Mouse (Mus musculus) thymus, postnatal 36 days (tissue): ENCODE measurements around the gene Rhag.
A peak's percentile ranks its signal among the peaks of the same experiment; 100 is the strongest.

Experiments
- DNase-seq, 2 experiments: peaks; one replicate each; pipeline ENCODE4 v3.0.0; 2022; ENCODE audit warnings: mixed read lengths in 2 of 2

Gene Rhag

DNA sequence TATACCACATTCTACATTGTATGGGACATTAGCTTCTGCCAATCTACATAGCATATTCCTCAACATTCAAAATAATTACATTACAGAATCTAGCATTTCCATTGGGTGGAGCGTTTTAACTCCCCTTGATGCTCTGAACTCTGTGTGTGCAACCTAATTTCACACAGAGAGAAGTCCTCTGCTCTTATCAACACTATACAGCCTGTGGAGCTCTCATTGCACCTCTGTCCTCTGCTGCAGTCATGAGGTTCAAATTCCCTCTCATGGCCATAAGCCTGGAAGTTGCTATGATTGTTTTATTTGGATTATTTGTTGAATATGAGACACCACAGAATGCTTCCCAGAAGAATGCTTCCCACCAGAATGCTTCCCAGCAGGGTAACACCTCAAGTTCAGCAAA lies at the start of gene Rhag:
Gene Rhag (plus strand): TSS at position 193 of the 400 bp plus-strand sequence.
- DNase-seq, result no peak

DNA sequence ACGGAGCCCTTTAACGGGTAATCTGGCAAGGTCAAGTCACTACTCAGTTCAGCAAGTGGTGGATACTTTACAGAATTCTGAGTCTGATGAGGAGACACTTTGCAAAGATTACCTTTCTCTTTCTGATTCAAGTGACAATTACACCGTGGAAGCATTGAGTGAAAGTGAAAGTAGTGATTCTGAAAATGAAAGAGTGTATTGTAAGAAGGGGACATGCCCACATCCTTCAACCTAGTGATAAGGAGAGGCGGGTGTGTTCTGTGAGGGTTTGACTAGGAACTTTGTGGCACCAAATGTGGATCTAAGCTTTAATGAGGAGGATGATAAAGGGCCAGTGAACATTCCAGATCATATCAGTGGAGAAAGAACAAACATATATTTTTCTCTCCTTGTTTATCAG lies 47.3 kb upstream of the Rhag start:
- DNase-seq, result no peak

DNA sequence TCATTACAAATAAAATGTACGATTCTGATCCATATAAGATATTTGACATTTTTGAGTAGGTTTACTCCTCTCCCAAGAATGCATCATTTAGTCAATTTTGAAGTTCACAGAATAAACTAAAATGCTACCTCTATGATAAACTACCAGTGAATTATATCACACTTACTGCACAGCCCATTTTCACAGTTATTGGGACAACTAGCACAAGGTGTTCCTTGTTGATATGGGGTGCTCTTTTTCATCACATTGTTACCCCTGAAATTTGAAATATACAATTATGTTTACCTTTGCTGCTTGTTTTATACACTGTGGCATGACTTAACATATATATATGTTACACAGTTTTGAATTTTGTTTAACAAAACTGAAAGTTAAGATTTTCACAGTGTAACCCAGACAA lies 43.8 kb upstream of the Rhag start:
- DNase-seq, result no peak

DNA sequence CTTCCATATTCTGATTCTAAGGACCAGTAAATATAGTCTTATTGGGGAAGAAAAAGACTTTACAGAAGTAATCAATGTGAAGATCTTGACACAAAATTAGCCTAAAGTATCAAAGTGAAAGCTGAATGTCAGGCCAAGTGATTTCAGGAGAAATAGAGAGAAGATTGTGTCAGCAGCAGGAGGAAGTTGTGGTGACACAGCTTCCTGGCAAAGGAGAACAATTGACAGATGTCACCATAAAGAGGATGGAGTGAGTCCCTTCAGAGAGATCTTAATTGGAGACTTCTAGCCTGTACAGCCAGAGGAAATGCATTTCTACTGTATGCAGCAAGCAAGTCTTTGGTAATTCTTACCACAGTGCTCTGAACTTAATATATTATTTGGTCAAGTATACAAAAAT lies 21.0 kb upstream of the Rhag start:
- no peak for DNase-seq

DNA sequence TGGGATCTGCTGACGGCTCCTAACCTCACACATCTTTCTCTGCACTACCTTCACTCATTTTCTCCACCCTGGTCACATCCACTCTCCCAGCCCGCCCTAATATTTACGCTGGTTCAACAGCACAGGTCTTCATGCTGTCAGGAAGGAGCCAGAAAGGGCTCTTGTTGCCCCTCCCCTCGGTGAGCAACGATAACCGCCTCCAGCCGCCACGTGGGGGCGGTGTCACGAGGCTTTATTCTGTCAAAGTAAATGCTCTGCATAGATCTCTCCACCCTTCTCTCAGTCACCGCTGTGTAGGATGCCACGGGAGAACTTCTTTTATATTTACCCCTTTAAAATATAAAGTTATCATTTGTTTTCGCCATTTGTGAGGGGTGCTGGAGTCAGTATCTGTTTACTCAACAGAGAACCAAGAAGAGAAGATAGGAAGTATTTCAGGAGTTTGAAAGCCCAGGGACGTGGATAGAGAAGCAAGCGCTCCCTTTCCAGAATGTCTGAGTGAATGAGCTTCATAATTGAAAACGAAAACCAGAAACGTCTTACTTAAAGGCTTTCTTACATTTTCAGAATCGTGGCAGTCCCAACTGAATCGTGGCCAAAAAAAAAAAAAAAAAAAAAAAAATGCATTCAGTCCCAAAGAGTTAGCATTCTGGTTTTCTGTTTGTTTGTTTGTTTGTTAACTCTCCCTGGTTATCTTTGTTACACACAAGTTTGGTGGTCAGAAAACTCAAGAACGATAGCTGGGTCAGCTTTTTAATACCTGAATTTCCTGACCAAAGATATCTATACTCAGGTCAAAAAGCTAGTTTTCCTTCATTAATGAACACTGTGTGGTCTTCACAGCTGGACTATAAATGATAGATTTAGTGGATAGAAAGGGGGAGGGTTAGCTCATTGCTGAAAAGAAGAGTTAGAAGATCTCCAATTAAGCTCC lies 16.7 kb upstream of the Rhag start:
- peak; percentile 3 to 9 for DNase-seq

DNA sequence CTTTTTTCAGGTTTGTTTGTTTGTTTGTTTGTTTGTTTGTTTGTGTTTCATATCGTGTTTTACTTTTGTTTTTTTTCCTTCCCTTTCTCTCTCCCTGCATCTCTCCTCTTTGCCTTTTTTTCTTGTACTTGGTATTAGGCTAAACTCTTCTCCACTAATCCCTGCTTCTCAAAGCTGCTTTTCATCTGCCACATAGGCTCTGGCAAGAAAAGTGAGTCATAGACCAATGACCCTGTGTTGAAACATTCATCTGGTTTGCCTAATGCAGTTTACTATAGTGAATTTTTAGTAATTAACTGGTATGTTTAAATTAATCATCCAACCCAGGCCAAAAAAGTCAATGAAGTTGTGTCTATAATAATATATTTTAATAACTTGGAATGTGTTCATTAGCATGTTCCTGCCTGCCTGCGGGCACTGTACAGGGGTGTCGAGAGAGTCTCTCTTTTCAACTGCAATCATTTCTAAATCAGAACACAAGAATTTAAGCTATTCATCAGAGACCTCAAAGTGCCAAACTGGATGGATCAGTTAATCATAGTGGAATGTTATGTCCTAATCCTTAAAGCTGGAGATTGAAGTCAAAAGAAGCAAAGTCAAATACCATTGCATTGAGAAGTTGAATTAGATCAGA lies 8.1 kb upstream of the Rhag start:
- no peak for DNase-seq

DNA sequence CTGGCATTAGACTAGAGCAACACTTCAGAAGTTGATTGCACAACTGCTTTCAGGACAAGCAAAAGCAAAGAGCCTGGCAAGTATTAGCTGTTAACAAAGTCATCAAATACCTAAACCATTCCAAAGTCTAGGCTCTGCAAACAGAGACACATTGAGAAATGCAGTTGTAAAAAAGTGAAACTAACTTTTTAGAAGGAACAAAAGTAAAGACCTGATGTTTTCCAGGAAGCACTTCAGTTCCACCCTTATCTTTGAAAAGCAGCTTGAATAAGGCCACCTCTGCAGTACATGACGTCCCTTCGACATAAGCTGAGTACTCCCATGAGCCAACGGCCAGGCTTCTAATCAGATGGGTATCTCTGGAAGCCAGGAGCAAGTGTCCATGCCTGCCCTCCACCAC lies 4.4 kb upstream of the Rhag start:
- DNase-seq, result no peak

DNA sequence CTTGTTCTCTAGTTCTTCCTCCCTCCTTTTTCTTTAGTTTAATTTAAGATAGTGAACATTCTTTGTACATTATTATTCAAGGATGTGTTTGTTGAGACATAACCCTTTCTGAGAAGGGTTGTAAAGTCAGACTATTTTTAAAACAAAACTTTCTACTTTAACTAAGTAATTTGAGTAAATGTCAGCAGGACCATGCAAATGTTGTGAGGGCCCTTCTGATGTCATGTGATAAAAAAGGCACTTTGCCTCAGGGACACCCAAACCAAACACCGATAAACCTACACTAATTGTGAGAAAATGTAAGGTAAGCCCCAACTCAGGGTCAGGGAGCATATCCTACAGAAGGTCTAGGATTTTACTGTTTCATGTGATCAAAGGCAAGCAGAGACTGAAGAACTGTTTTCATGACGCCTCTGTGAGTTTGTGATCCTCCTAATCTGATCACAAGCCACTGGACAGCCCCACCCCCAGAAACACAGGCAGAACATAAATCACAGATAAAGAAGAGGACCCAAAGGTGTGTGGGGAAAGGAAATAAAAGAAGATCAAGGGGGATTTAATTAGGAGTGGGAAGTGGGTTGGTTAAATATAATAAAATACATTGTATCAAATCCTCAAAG lies 3.9 kb upstream of the Rhag start, which contains the start of gene Crisp2:
Gene Crisp2 (minus strand): TSS at position 51 of the 620 bp plus-strand sequence.
- no peak for DNase-seq

DNA sequence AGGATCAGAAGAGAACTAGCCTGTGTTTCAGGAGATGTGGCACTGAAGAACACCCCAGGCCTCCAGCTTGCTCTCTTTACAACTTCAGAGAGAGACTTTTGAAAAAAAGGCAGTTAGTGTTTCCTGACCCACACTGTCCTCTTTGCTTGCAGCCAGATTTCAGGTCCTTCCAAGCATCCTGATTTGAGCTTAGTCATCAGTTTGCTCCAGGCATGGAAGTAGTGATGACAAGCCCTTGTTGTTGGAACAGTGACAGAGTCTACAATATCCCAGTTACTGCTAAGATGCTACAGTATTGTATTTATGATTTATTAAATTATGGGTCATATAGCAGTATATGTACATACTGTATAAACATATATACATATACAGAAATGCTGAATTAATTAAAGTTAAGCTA lies 2.9 kb upstream of the Rhag start:
- no peak for DNase-seq

DNA sequence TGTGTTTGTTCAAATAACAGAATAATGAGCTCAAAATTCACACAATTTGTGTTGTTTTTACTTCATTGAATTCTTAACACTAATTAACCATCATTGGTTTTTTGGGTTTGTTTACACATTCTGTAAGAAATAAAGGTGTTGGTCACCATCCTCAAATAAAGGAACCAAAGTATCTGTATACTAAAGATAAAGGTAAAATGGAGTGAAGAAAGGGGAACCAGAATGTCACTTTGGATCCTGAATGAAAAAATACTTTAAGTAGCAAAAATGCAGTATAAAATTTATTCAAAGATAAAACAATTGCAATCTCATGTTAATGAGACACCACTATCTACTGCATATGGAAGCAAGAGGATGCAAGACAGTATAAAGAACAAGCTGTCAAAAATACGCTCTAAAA lies 634 bp downstream of the Rhag start:
- DNase-seq, result no peak

DNA sequence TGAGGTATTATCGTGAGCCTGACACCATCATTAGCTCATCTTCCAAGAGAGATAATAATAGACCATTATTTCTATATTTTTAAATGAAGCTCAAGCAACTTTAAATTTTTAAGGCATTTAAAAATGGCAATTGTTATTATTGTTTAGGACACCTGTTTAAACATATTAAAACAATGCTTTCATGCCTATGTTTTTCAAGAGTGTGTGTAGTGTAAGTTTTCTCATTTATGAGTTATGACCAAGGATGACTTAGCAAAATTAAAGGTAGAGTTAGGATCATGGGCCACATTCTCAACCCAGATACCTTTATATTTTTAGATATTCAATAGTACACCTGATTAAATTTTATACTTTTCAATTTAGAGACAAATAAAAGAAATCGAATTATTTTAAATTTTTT lies 1.3 kb downstream of the Rhag start:
- no peak for DNase-seq

DNA sequence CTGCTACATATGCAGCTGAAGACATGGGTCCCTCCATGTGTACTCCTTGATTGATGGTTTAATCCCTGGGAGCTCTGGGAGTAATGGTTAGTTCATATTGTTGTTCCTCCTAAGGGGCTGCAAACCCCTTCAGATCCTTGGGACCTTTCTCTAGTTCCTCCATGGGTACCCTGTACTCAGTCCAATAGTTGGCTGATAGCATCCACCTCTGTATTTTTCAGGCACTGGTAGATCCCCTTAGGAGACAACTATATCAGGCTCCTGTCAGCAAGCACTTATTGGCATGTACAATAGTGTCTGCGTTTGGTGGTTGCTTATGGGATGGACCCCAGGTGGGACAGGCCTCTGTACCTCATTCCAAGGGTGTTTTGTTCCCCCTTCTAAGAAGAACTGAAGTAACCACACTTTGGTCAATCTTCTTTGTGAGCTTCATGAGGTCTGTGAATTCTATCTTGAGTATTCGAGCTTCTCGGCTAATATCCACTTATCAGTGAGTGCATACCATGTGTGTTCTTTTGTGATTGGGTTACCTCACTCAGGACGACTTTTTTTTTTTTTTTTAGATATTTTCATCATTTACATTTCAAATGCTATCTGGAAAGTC lies 6.5 kb downstream of the Rhag start:
- no peak for DNase-seq

DNA sequence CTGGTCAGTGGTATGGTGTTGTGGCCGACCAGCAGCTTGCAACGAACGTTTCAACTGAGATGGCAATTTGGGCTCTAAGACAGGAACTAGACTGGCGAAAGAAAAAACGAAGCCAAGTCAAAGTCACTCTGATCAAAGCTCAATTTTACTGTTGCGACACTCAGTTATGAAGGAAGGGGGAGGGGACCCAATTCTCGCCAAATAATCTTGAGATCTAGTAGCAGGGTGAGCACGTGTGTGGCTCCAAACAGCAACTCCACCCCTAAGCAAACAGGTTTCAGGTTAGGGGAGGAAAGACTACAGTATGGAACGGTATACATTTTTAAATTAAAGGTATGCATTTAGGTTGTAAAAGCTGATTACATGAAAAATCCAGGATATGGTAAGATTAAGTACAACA lies 10.6 kb downstream of the Rhag start:
- DNase-seq, result no peak

DNA sequence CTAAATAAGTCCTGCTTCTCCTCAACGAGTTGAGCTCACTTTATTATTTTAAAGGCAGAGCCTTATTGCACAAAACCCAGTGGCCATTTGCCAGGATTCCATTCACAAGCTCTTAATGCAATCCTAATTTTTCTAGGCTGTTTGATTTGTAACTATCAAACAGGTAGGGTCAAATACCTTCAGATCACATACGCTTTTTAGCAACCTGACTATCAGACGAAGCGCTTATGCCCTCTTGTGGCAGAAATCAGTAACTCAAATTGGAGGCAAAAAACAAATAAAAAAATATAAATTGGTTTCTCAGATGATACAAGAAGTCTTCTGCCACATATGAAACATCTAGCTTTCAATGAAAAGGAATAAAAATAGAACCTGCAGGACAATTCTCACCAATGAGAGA lies 12.9 kb downstream of the Rhag start:
- DNase-seq, result no peak

DNA sequence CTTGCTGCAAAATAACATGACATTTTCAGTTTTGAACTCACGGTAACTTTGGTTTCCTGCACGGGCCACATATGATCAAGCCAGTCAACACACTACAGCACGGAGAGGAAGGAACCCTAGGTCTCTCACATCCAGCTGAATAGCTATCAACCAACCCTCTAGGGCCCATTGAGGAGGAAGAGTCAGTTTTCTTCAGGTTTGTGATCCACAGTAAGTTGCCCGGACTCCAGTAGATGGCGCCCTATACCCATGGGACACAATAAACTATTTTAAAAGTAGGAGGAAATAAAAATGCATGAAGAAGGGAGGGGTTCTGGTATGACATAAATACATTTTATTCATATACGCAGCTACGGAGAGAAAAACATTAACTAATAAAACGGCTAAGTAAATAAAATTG lies 13.6 kb downstream of the Rhag start:
- DNase-seq, result peak; percentile 3 to 6

DNA sequence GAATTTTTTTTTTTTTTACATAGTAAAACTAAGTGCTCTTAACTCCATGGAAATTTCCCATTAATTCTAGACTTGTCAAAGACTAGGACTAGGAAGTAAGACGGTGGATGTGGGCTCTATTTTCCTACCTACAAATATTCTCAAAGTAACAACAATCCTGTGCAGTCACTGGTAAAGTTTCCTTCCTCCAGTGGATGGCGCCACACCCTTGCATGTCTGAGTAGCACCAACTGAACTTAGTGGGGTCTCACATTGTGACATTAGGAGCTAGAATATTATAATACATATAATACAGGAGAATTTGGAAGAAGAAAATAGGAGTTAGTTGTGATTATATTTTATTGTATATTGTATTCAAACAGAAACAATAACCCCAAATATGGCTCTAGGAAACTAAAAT lies 20.9 kb downstream of the Rhag start:
- DNase-seq, result no peak

DNA sequence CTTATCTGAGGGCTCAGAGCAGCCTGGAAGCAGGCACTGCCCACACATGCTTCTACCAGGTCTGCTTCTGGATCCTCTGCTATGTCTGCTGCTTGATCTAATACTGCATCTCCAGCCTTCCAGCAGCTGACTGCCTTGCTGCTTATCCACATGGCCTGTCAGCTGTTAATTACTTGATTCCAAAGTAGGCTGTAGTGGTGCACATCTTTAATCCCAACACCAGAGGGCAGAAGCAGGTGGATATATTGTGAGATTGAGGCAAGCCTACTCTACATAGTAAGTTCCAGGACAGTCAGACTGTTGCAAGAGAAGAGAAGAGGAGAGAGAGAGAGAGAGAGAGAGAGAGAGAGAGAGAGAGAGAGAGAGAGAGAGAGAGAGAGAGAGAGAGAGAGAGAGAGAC lies 26.4 kb downstream of the Rhag start:
- no peak for DNase-seq

DNA sequence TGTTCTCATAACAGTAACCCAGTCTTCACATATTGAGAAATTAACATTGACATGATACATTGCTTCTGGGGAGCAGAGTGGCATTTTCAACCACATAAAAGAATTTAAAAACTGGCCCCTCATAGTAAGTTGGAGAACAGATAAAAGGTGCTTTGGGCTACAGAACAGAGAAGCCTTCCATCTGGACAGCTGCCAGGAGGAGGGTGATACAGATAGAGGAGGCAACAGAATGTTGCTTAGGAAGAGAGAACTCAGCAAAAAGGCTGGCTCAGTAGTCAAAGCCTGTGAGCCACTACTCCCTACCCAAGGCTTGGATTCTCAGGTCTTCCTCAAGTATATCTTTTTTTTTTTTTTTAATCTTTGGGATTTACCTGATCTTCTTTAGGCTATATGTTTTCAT lies 44.1 kb downstream of the Rhag start:
- no peak for DNase-seq

DNA sequence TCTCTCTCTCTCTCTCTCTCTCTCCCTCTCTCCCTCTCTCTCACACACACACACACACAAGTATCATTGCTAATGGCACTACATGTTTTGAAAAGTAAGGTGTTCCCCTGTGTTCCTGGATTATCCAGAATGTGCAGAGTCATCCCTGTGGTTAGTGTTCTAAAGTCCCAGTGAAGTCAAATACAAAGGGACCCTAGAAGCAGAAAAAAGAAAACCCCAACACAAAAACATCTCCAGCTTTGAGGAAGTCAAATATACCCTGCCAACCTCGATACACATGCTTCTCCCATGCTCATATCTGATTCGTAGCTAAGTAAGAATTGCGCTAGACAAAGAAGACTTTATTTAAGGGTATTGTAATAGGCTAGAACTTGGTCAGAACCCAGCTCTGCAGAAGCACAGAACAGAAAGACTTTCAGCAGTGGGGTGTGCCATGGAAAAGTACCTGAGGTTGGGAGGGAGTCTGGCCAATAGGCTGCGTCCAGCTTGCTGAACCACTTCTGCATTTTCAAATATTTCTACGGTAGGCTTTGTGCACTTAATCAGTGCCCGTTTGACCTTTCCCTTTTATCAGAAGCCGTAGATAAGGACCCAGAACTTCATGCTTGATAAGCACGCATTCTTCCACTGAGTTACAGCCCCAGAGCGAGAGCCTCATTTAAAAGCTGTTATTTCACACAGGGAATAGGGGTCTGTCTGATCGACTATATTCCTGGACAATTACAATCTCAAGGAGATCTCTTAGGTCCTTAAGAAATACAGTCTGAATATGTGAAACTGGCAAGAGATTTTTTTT lies 58.2 kb downstream of the Rhag start:
- no peak for DNase-seq

DNA sequence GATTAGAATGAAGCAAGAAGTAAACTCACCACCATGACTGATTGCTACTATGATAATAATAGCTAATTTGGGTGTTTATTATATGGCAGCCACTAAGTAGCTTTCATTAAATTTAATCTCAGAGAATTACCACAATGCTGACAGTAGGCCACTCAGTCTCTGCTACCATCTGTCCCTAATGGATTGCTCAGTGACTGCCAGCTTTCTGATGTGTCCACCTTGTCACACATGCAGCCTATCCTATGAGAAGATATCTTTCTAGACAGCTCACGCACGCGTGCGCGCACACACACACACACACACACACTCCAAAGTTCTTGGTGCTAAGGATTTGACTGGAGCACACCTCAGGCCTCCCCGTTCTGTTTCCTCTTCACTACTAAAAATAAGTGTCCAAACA lies 61.7 kb downstream of the Rhag start:
- no peak for DNase-seq

DNA sequence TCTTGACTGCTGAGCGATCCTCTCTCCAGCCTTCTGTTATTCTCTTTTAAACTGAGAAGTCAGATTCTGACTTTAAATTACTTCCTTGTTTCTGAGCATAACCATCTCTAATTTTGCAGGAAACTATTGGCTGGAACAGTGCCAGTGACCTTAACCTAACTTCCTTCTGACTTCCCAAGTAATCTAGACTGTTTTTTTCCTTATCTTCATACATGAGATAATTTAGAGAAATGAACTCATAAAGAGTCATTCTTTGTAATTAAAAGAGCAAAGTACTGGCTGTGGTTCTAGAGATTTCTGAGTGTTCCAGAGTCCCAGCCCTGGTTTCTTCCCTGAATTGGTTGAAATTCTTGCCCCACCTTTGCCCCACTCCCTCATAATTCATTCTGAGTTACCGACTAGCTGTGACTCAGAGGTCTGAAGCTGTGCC lies 62.7 kb downstream of the Rhag start:
- no peak for DNase-seq

DNA sequence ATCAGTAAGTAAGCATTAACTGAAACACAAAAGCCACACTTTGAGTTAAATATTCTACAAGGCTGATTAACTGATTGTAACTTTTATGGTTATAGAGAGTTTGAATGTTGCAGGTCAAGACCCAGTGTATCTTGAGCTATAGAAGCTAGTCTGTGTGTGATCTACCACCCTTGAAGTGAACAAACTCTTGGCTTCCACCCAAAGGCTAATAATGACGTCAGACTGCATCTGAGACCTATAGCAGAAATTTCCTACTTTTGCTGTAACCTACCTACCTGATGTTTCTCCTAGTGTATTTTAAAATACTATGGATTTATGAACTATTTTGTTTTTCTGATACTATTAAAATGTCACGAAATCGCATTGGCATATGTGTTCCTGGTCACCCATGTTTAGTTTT lies 63.8 kb downstream of the Rhag start:
- no peak for DNase-seq

DNA sequence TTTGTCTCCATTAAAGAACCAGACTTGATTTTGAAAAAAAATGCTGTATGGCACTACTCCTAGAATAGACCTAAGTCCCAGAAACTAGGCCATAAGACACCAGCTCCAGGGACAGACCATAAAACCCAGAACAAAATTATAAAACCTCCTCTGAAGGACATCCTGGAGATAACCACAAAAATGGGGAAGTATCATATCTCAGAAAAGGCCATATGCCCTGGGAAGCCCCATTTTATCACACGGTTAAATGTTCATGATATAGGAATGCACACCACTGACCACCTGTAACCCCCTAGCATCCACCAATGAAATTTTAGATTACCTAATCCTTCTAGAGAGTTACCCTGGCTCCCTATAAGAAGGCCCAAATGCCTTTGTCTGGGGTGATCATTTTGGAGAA lies 64.6 kb downstream of the Rhag start:
- DNase-seq, result no peak
